Mouse (Mus musculus) forebrain, embryonic 14.5 days (tissue): Measurements from ENCODE around the gene Hhipl1. TPM values are rescaled to one million over a fixed set of nuclear protein-coding genes. Genes with fewer than 3 reads are reported as not detected.
A peak's percentile ranks its signal among the peaks of the same experiment; 100 is the strongest.

Source experiments
- ATAC-seq: fragments of 200-750 bp; cut with Nextera tagmentation; 2 replicates; pipeline ENCODE4 v1.8.0; 2017; ENCODE audit warnings: mild to moderate bottlenecking, moderate library complexity
- DNase-seq: peaks from one replicate; pipeline ENCODE4 v3.0.0-alpha.2; 2015; ENCODE audit warnings: low spot score
- H3K27ac ChIP-seq: fragments of 300-500 bp; sonication (generic); 2 replicates; pipeline ENCODE4 v1.5.1; 2014; ENCODE audit warnings: low read depth, mild to moderate bottlenecking, control low read depth, low read length, moderate library complexity
- H3K27me3 ChIP-seq: fragments of 300-500 bp; sonication (generic); replicated peaks from 2 replicates; pipeline ENCODE4 v1.6.1; 2014; ENCODE audit warnings: low read length, control low read depth, mixed read lengths; ENCODE audit not compliant: control insufficient read depth, insufficient read depth
- H3K36me3 ChIP-seq: fragments of 300-500 bp; sonication (generic); 2 replicates; pipeline ENCODE4 v1.6.1; 2014; ENCODE audit warnings: low read length, control low read depth; ENCODE audit not compliant: control insufficient read depth, insufficient read depth
- H3K4me1 ChIP-seq: fragments of 300-500 bp; sonication (generic); 2 replicates; pipeline ENCODE4 v1.6.1; 2014; ENCODE audit warnings: antibody characterized with exemption, low read length, control low read depth; ENCODE audit not compliant: control insufficient read depth, insufficient read depth
- H3K4me2 ChIP-seq: fragments of 300-500 bp; sonication (generic); 2 replicates; pipeline ENCODE4 v1.6.1; 2014; ENCODE audit warnings: mild to moderate bottlenecking, control low read depth, low read length
- H3K4me3 ChIP-seq: fragments of 300-500 bp; sonication (generic); 2 replicates; pipeline ENCODE4 v1.5.1; 2014; ENCODE audit warnings: low read depth, low read length, control low read depth
- H3K9ac ChIP-seq: fragments of 300-500 bp; sonication (generic); 2 replicates; pipeline ENCODE4 v1.6.1; 2014; ENCODE audit warnings: mild to moderate bottlenecking, low read length, control low read depth, moderate library complexity
- H3K9me3 ChIP-seq: fragments of 300-500 bp; sonication (generic); replicated peaks from 2 replicates; pipeline ENCODE4 v1.6.1; 2016; ENCODE audit warnings: low read length, control low read depth, mixed read lengths; ENCODE audit not compliant: control insufficient read depth
- WGBS: fragments of 180-500 bp; shearing (Covaris S2); extraction: QIAGEN DNeasy Blood & Tissue Kit; methylation state at CpG from one replicate; pipeline ENCODE4 v1.1.7; 2014; 5-methylcytosine and 5-hydroxymethylcytosine counted together
- polyA plus RNA-seq: library from polyadenylated mRNA; unstranded; fragments of >200 nt; fragmentation: Nextera tagmentation; extraction: Ambion mirVana; gene quantifications from 2 replicates; pipeline ENCODE4 v1.2.1, GENCODE M21; 2014

The Hhipl1 gene
- polyA plus RNA-seq, 1 experiment from 2014 or later = 1.4 TPM

DNA sequence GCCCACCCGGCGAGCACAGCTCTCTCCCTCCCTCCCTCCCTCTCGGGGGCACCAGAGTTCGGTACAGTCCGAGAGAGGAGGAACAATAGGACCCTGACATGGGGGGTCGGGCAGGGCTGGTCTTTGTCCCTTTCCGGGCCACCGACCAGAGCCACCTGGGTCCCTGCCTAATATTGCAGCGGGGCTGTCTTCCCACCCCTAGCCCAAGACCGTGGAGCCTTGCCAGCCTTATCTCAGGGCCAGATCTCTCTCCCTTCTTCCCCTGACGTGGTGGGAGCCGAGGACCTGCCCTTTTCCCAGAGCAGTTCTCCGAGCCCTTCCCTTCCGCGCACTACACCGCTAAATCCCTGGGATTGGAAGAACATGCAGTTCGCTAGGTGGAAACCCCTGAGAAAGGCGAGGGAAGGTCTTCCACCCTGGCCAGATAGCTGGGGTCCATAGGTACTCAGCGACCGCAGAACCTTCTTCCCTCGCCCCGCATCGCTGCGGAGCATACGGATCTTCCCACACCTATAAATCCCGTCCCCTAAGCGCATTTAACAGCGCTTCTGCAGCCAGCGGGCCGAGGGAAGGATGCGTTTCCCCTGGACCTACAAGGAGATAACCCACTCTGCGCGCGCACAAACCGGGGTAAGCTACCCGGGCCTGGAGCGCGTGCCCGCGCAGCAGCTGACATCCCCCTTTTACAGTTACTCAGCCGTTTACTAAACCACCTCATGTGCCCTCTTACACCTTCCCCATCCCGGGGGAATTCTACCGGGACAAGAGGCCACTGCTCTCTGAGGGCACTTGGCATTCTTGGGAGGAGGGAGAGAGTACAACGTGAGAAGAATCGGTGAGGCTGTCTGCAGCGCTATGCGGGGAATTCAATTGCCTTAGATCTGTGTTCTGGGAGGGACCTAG is 29.9 kb upstream of the Hhipl1 start:
- Histone ChIP-seq H3K9ac (peak overlapping the region; percentile 84), H3K36me3 (no peaks in the 10 kb centered on the region), H3K4me2 (peak overlapping the region; percentile 80), H3K9me3 (no peaks in the 10 kb centered on the region), H3K4me3 (peak overlapping the region; percentile 74), H3K27ac (peak overlapping the region; percentile 91), H3K4me1 (peaks cover 54% of the 10 kb centered on the region), H3K27me3 (no peaks in the 10 kb centered on the region)
- under 1% methylated on average over 47 of the region's 47 CpGs for WGBS
- DNase-seq (peak; percentile 79), ATAC-seq (no peak; the same call in 1 of the 2 replicates)

DNA sequence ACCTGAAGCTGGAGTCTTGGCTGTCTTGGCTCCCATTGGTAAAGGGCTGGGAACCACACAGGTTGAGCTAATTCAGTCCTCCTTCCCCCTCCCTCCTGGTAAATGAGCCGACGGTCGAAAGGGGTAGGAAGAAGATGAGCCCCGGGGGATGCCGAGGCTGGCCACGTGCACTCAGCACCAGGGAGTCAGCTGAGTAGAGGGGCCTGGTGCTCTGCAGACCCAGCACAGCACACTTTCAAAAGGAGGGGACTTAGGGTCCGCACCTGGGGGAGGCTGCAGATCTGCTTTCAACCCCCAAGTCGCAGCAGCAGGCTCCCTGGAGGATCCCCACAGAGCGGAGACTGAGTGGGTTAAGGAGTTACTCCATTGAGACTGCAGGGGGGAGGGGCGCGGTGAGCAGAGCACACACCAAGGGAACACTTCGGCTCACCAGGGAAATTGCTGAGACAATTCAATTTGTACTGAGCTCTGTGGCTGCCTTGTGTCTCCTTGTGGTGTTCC is 28.7 kb upstream of the Hhipl1 start:
- ATAC-seq = no peak

DNA sequence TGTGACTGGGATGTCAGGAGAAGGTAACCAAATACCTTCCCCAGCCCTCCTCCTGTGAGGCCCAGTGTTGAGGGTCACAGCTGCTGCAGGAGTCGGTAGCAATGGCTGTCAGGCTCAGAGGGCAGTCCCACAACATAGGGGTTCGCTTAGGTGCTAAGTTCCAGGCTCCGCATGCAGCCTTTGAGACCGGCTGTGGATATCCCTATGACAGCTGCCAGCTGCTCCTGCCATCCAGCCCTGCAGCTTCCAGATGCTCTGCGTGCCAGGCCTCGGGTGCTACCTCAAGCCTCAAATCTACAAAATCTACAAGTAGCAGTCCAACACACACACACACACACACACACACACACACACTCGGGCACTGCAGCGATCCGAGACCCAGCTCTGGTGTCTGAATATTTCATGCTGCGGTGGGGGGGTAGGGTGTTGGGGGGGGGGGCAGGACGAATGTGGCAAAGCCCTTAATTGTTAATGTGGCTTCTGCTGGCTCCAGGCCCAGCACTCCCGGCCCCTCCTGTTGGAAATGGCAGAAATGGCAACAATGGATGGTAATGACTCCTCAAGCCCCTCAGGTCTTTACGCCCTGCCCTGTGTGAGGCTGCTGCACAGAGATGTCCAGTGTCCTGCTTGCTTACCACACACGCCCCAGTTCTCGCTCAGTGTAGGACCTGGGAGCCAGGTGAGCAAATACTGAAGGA is 27.7 kb upstream of the Hhipl1 start:
- Histone ChIP-seq H3K9ac (0 out of 2 replicates have a peak overlapping the region, but pooled peaks have one; percentile 21), H3K4me2 (peak overlapping the region; percentile 80), H3K27me3 (no peaks in the 10 kb centered on the region), H3K4me1 (peaks cover 33% of the 10 kb centered on the region), H3K36me3 (no peaks in the 10 kb centered on the region), H3K4me3 (no peak overlapping the region), H3K9me3 (no peaks in the 10 kb centered on the region), H3K27ac (peak overlapping the region; percentile 55; the same call in 1 of the 2 replicates)
- WGBS = 25% methylated on average over 15 of the region's 15 CpGs
- ATAC-seq = no peak
- peak; percentile 53 for DNase-seq

More for the DNA sequence above, 28.7 kb upstream of the Hhipl1 start:
- Histone ChIP-seq H3K4me3 (peak overlapping the region; percentile 74), H3K36me3 (no peaks in the 10 kb centered on the region), H3K4me2 (peak overlapping the region; percentile 80), H3K9me3 (no peaks in the 10 kb centered on the region), H3K4me1 (peaks cover 41% of the 10 kb centered on the region), H3K27ac (peak overlapping the region; percentile 55; the same call in 1 of the 2 replicates), H3K9ac (peak overlapping the region; percentile 84), H3K27me3 (no peaks in the 10 kb centered on the region)
- 4% methylated on average over 12 of the region's 12 CpGs for WGBS
- DNase-seq = peak; percentile 70

DNA sequence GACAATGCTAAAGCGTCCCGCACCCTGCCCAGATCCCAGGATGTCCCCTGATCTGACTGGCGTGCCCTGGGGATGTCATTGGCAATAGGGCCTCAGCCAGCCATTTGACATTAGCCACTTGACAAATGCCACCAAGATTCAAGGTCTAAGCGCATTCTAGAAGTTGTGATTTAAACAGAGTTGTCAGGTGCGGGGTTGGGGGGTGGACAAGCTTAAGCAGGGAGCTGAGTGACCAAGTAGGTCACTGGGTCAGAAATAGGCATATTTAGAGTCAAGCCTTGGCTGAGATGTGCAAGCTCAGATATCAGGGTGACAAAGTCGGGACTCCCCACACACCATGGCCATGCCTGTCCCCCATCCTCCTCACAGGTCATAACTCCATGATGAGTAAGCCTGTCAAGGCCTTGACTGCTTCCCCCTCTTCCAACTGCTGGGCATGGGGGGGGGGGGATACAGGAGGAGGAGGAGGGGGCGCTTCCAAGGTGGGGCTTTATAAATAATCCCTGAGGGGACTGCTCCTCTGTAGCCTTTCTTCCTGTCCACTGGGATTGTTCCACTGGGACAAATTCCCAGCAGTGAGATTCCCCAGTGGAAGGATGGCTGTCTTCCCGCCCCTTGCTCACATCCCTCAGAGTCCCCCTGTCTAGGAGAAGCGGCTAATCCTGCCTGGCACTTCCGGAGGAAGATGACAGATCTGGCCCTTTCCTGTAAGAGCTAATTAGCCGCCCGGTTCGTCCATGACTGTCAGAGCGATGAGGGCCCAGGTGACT is 21.4 kb upstream of the Hhipl1 start:
- no peaks in the 10 kb centered on the region for H3K9me3 ChIP-seq
- no peak for DNase-seq
- H3K27ac ChIP-seq = peak overlapping the region; percentile 33
- H3K9ac ChIP-seq = peak overlapping the region; percentile 45; the same call in 1 of the 2 replicates
- ATAC-seq = peak; percentile 45
- WGBS = 28% methylated on average over 14 of the region's 14 CpGs
- H3K27me3 ChIP-seq = no peaks in the 10 kb centered on the region
- peak overlapping the region; percentile 14; the same call in 1 of the 2 replicates for H3K4me2 ChIP-seq
- H3K4me1 ChIP-seq = peaks cover 11% of the 10 kb centered on the region
- H3K4me3 ChIP-seq = no peak overlapping the region
- H3K36me3 ChIP-seq = no peaks in the 10 kb centered on the region

DNA sequence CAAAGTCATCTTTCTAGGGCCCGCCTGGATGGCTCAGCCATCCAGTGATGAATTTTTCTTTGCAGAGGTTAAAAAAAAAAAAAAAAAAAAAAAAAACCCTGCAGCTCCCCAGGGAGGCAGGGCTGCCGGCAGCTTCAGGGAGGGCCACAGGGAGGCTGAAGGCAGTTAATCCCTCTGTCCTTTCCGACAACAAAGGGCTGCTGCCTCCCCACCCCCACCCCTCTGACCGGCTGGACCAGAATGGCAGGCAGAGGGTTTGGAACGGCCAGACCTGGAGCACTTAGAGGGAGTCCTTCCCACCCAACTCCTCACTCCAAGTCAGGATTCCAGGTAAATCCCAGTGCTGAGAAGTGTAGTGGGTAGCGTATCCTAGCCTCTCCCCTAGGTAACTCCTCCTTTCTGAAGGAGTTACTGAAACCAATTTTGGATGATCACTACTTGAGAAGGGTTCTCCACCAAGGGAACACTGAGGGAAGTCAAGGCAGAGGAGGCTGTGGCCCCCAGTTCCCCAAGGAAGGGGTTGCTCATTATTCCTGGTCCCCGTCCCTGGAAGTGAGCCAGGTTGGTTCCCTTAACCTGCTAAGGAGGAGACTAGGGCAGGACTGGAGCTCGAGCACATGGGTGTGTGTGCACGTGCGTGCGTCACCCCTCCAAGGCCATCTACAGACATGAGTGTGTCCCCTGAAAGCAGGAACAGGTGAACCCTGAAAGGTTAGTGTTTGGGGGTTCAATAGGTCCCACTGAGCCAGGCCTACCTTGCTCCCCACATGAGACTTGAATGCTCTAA is 20.7 kb upstream of the Hhipl1 start:
- Histone ChIP-seq H3K9ac (peak overlapping the region; percentile 45; the same call in 1 of the 2 replicates), H3K27ac (peak overlapping the region; percentile 33), H3K36me3 (no peaks in the 10 kb centered on the region), H3K4me1 (peaks cover 11% of the 10 kb centered on the region), H3K27me3 (no peaks in the 10 kb centered on the region), H3K9me3 (no peaks in the 10 kb centered on the region), H3K4me2 (peak overlapping the region; percentile 14), H3K4me3 (no peak overlapping the region)
- 21% methylated on average over 11 of the region's 11 CpGs for WGBS
- no peak for DNase-seq
- ATAC-seq = peak; percentile 24; the same call in 1 of the 2 replicates

DNA sequence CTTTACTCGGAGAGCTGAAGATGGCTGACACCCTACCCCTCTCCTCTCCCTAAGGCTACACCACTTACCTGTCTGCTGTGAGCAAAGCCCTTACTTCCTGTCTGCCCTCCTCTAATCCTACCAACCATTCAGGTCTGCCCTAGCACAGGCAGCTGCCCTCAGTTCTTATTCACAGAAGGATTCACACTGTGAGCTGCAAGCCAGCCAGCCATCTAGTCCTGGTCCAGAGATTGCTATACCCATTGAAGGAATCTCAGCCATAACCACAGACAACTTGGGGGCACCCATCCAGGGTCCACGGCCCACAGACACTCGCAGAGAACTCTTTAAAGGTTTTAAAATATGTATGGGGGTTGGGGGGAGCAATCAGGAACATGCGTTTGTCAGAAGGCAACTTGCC is 19.7 kb upstream of the Hhipl1 start:
- Histone ChIP-seq H3K9me3 (no peaks in the 10 kb centered on the region), H3K36me3 (no peaks in the 10 kb centered on the region), H3K4me1 (peaks cover 11% of the 10 kb centered on the region), H3K4me2 (no peak overlapping the region), H3K9ac (no peak overlapping the region), H3K4me3 (no peak overlapping the region), H3K27ac (no peak overlapping the region), H3K27me3 (no peaks in the 10 kb centered on the region)
- DNase-seq (no peak), ATAC-seq (no peak)
- 78% methylated on average over 4 of the region's 4 CpGs for WGBS

DNA sequence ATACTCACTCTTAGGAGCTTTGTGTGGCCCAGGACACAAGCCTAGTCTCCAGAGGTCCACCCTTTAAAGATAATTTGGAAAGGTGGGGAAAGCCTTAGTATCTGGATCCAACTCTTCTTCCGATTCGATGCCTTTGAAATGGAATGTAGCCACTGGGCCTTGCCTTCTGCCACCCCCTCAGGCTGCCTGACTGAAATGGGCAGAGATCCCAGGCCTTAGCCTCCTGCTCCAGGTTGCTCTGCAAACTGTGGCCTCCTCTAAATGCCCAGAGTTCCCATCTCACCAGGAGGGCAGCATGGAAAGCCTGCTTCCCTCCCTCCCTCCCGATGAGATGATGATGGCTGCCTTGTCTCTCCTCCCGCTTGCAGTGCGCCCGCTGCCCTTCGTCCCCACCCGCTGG is 19.1 kb upstream of the Hhipl1 start:
- no peaks in the 10 kb centered on the region for H3K9me3 ChIP-seq
- DNase-seq = no peak
- 91% methylated on average over 8 of the region's 8 CpGs for WGBS
- no peak for ATAC-seq
- no peaks in the 10 kb centered on the region for H3K27me3 ChIP-seq
- H3K9ac ChIP-seq = no peak overlapping the region
- H3K27ac ChIP-seq = no peak overlapping the region
- no peak overlapping the region for H3K4me2 ChIP-seq
- no peaks in the 10 kb centered on the region for H3K36me3 ChIP-seq
- H3K4me3 ChIP-seq = no peak overlapping the region
- peaks cover 11% of the 10 kb centered on the region for H3K4me1 ChIP-seq
